Mouse (Mus musculus) 3134 (cell line): ENCODE results near the gene Arntl.
"Not testable (repeated sequence)": the region's sequence is repeated elsewhere in the genome, so short reads cannot be mapped to it uniquely, and the experiment has no call there.

Source experiments
- DNase-seq: peaks from one replicate; pipeline ENCODE4 v3.0.0-alpha.2; 2011; ENCODE audit warnings: low spot score; ENCODE audit not compliant: insufficient read length; ENCODE audit errors: extremely low read depth

Arntl gene

GRCm38 (mm10) chr7:113249134-113249825 lies 42.0 kb downstream of the Arntl start:
- peak; percentile 62 for DNase-seq

- peak; percentile 40 for DNase-seq
These were observed 43.2 kb downstream of the Arntl start for GRCm38 (mm10) chr7:113250433-113250991.

- DNase-seq: no peak
These were observed 43.7 kb downstream of the Arntl start for GRCm38 (mm10) chr7:113251001-113251400.

- DNase-seq: no peak
These were observed 44.3 kb downstream of the Arntl start for GRCm38 (mm10) chr7:113251554-113251953.

- DNase-seq: no peak
These were observed 46.6 kb downstream of the Arntl start for GRCm38 (mm10) chr7:113253777-113254405.

GRCm38 (mm10) chr7:113256046-113256445 lies 48.8 kb downstream of the Arntl start:
- DNase-seq: peak; percentile 22

- peak; percentile 28 for DNase-seq
These were observed 51.2 kb downstream of the Arntl start for GRCm38 (mm10) chr7:113258430-113258829.

GRCm38 (mm10) chr7:113260321-113261167 lies 53.3 kb downstream of the Arntl start:
- peak; percentile 86 for DNase-seq

GRCm38 (mm10) chr7:113261690-113262089 lies 54.4 kb downstream of the Arntl start:
- no peak for DNase-seq

GRCm38 (mm10) chr7:113262510-113263467 lies 55.5 kb downstream of the Arntl start:
- DNase-seq: not testable (repeated sequence)

- no peak for DNase-seq
These were observed 56.7 kb downstream of the Arntl start for GRCm38 (mm10) chr7:113263990-113264389.

GRCm38 (mm10) chr7:113268287-113268686 lies 61.0 kb downstream of the Arntl start:
- no peak for DNase-seq

GRCm38 (mm10) chr7:113269081-113269480 lies 61.8 kb downstream of the Arntl start:
- no peak for DNase-seq

- no peak for DNase-seq
These were observed 62.7 kb downstream of the Arntl start for GRCm38 (mm10) chr7:113269921-113270320.

- no peak for DNase-seq
These were observed 63.3 kb downstream of the Arntl start for GRCm38 (mm10) chr7:113270551-113270950.

GRCm38 (mm10) chr7:113270991-113271390 lies 63.7 kb downstream of the Arntl start:
- DNase-seq: no peak

- no peak for DNase-seq
These were observed 65.2 kb downstream of the Arntl start for GRCm38 (mm10) chr7:113272338-113272997.

- no peak for DNase-seq
These were observed 70.0 kb downstream of the Arntl start for GRCm38 (mm10) chr7:113277245-113277644.

- DNase-seq: no peak
These were observed 71.2 kb downstream of the Arntl start for GRCm38 (mm10) chr7:113278493-113278892.
